7 mouse cellular contexts compared by ENCODE assay signal in genomic region chr5:30606424-30607073, GRCm38 (mm10). TPM values are rescaled to one million over a fixed set of nuclear protein-coding genes. Genes with fewer than 3 reads are reported as not detected.
A peak's percentile ranks its signal among the peaks of the same experiment; 100 is the strongest.
DNase-seq lines count a peak whose midpoint lies in the region; ATAC-seq and TF ChIP-seq lines count a peak whose summit lies in the region.

No protein-coding gene starts in this region.

- no peak for ATAC-seq in midbrain, embryonic 14.5 days (ENCODE audit: low FRiP score, low TSS enrichment)
- no peak; the same call in 1 of the 2 replicates for ATAC-seq in midbrain, embryonic 15.5 days (replicated peaks)
- no peak for ATAC-seq in stomach, postnatal 0 days (ENCODE audit: low FRiP score, low TSS enrichment)

- DNase-seq in midbrain, embryonic 14.5 days, result peak; percentile 35
- DNase-seq in frontal cortex, postnatal 14 days (ENCODE audit: low spot score in 2 of 2), result peak; percentile 63 to 73
- DNase-seq in heart, postnatal 4 days, result peak; percentile 79
- DNase-seq in right cerebral cortex, adult 18-20 months, result peak; percentile 90
- no peak for DNase-seq in stomach, postnatal 0 days (ENCODE audit: low spot score)
- no peak for DNase-seq in MN1 (ENCODE audit: low spot score)

- peaks cover 3% of the 10 kb centered on the region; the same call in 1 of the 2 replicates for H3K4me1 ChIP-seq in midbrain, embryonic 14.5 days (ENCODE audit: control insufficient read depth, insufficient read depth, low read length)
- no peaks in the 10 kb centered on the region for H3K4me1 ChIP-seq in midbrain, embryonic 15.5 days
- peaks cover 3% of the 10 kb centered on the region; the same call in 1 of the 2 replicates for H3K4me1 ChIP-seq in stomach, postnatal 0 days (replicated peaks; ENCODE audit: control insufficient read depth, insufficient read depth)

- no peaks in the 10 kb centered on the region for H3K36me3 ChIP-seq in midbrain, embryonic 14.5 days (ENCODE audit: control insufficient read depth, insufficient read depth, low read length)
- no peaks in the 10 kb centered on the region for H3K36me3 ChIP-seq in midbrain, embryonic 15.5 days (replicated peaks)
- H3K36me3 ChIP-seq in stomach, postnatal 0 days (ENCODE audit: control insufficient read depth, insufficient read depth, low read length), result no peaks in the 10 kb centered on the region; the same call in 1 of the 2 replicates

- H3K9ac ChIP-seq in midbrain, embryonic 14.5 days (replicated peaks; ENCODE audit: low read length), result no peak overlapping the region
- no peak overlapping the region for H3K9ac ChIP-seq in midbrain, embryonic 15.5 days
- H3K9ac ChIP-seq in stomach, postnatal 0 days (ENCODE audit: low read length), result no peak overlapping the region

- no peak overlapping the region for H3K4me2 ChIP-seq in midbrain, embryonic 14.5 days (ENCODE audit: low read length)
- H3K4me2 ChIP-seq in midbrain, embryonic 15.5 days, result no peak overlapping the region
- no peak overlapping the region for H3K4me2 ChIP-seq in stomach, postnatal 0 days (replicated peaks; ENCODE audit: low read depth)

- 77% methylated on average over 16 of the region's 16 CpGs for WGBS in midbrain, embryonic 14.5 days
- WGBS in midbrain, embryonic 15.5 days, result 74% methylated on average over 16 of the region's 16 CpGs
- WGBS in stomach, postnatal 0 days, result 64% methylated on average over 16 of the region's 16 CpGs

- no peak for TF ChIP-seq EP300 in stomach, postnatal 0 days (optimal IDR thresholded peaks at IDR 0.05)

- no peaks in the 10 kb centered on the region for H3K27me3 ChIP-seq in midbrain, embryonic 14.5 days (ENCODE audit: control insufficient read depth, insufficient read depth, low read length)
- H3K27me3 ChIP-seq in midbrain, embryonic 15.5 days (replicated peaks), result no peaks in the 10 kb centered on the region
- no peaks in the 10 kb centered on the region for H3K27me3 ChIP-seq in stomach, postnatal 0 days (ENCODE audit: control insufficient read depth, insufficient read depth, low read length)

- no peaks in the 10 kb centered on the region for H3K9me3 ChIP-seq in midbrain, embryonic 14.5 days (ENCODE audit: control insufficient read depth, low read length)
- no peaks in the 10 kb centered on the region for H3K9me3 ChIP-seq in midbrain, embryonic 15.5 days
- H3K9me3 ChIP-seq in stomach, postnatal 0 days (ENCODE audit: control insufficient read depth, low read length), result no peaks in the 10 kb centered on the region

- H3K4me3 ChIP-seq in midbrain, embryonic 14.5 days (replicated peaks; ENCODE audit: low read depth, low read length), result no peak overlapping the region
- H3K4me3 ChIP-seq in midbrain, embryonic 15.5 days, result no peak overlapping the region
- no peak overlapping the region for H3K4me3 ChIP-seq in stomach, postnatal 0 days (ENCODE audit: low read depth, low read length)

- no peak overlapping the region for H3K27ac ChIP-seq in midbrain, embryonic 14.5 days (replicated peaks; ENCODE audit: low read depth, low read length)
- H3K27ac ChIP-seq in midbrain, embryonic 15.5 days, result no peak overlapping the region
- no peak overlapping the region for H3K27ac ChIP-seq in stomach, postnatal 0 days (replicated peaks)

- TF ChIP-seq CTCF in stomach, postnatal 0 days (IDR thresholded peaks at IDR 0.05; ENCODE audit: low read depth), result no peak

RNA-seq across cellular contexts. Expression of gene Kcnk3, which starts 18.6 kb away (rescaled TPM):
- 4.7 and 6.6 TPM in 2 replicates for polyA plus RNA-seq in midbrain, embryonic 14.5 days (2014; fragmentation: Nextera tagmentation; extraction: Ambion mirVana)
- polyA plus RNA-seq in midbrain, embryonic 15.5 days (2015; fragmentation: Nextera tagmentation; extraction: Ambion mirVana), result 6.7 and 7.4 TPM in 2 replicates
- 100 to 1,000 TPM; 145 TPM for total RNA-seq in heart, postnatal 4 days (2021)
- 11.1 and 13.8 TPM in 2 replicates for polyA plus RNA-seq in stomach, postnatal 0 days (2015; fragmentation: Nextera tagmentation; extraction: Ambion mirVana)

RNA-seq across cellular contexts. Expression of gene Slc35f6, which starts 41.2 kb away (rescaled TPM):
- 26.6 and 33.9 TPM in 2 replicates for polyA plus RNA-seq in midbrain, embryonic 14.5 days (2014; fragmentation: Nextera tagmentation; extraction: Ambion mirVana)
- polyA plus RNA-seq in midbrain, embryonic 15.5 days (2015; fragmentation: Nextera tagmentation; extraction: Ambion mirVana), result 33.0 and 33.1 TPM in 2 replicates
- total RNA-seq in heart, postnatal 4 days (2021), result 10 to 100 TPM; 35.1 to 38.5 TPM
- polyA plus RNA-seq in stomach, postnatal 0 days (2015; fragmentation: Nextera tagmentation; extraction: Ambion mirVana), result 30.6 and 35.6 TPM in 2 replicates

Comparison
In these comparisons a context has a peak if more than half of its experiments do, and no peak if none do; other contexts are left out.
1. DNase-seq: peak in midbrain, embryonic 14.5 days (single experiment), frontal cortex, postnatal 14 days (2 of 2), heart, postnatal 4 days (single experiment) and right cerebral cortex, adult 18-20 months (single experiment); none in stomach, postnatal 0 days (single experiment) and MN1 (single experiment).